Mouse (Mus musculus) thymus, postnatal 25 days (tissue): ENCODE results near the gene Tmem30b.
"Not testable (repeated sequence)": the region's sequence is repeated elsewhere in the genome, so short reads cannot be mapped to it uniquely, and the experiment has no call there.

Experiments used
- DNase-seq: peaks from one replicate; pipeline ENCODE4 v3.0.0; 2022

Tmem30b gene

DNA sequence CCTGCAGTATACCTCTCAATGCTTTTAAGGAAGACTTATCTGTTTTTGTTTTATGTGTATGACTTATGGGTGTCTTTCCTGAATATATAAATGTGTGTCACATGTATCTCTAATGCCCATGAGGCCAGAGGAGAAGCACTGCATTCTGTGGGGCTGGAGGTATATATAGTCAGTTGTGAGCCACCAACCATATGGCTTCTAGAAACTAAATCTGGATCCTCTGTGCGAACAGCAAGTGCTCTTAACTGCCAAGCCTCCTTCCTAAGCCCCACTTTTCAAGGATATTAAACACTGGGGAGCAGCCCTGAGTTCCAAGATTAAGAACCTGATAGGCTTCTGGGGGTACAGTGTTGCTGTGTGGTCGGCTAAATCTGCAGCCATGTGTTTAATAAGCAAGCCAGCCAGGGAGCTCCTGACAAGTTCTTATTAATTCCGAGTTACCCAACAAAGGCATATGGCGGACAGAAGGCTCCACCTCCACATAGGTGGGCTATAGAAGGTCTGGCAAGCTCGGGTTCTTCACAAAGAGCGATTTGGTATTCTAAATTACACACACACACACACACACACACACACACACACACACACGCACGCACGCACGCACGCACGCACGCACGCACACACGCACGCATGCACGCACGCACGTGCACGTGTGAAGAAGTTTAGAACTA lies 12.5 kb upstream of the Tmem30b start:
- DNase-seq, result no peak

DNA sequence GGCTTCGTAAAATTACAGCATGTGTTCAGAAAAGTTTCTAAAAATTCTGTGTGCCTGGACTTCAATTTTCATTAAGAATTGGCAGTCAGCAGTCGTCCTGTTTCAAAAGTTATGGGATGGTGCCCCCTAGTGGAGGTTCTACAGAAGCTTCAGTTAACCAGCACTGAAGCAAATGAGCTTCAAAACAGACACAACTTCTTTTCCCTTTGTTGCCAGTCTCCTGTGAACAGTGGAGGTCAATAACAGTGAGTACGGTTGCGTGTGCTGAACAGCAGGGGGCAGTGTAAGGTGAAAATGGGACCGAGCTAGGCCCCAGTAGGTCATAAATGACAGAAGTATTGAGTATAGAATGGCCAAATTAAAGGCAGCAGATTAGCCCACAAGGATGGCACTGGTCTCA lies 8.0 kb upstream of the Tmem30b start:
- DNase-seq, result peak; percentile 70

DNA sequence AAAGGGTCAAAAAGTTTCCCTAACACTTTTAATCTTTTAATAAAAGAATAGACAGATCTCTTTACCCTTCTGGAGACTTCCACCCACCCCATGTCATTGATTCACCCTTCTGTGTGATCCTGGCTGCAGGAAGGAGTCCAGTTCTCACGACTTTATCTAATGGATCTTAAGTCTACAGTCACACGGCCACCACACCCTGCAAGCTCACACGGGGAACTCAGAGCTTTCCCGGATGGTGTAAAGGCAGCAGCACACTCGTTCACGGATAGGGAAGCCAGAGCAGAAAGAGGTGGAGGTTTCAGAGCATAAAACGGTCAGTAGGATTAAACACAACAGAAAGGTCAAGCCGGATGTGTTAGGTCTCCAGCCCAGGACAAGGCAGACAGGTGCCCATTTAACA lies 2.1 kb upstream of the Tmem30b start:
- DNase-seq, result no peak

DNA sequence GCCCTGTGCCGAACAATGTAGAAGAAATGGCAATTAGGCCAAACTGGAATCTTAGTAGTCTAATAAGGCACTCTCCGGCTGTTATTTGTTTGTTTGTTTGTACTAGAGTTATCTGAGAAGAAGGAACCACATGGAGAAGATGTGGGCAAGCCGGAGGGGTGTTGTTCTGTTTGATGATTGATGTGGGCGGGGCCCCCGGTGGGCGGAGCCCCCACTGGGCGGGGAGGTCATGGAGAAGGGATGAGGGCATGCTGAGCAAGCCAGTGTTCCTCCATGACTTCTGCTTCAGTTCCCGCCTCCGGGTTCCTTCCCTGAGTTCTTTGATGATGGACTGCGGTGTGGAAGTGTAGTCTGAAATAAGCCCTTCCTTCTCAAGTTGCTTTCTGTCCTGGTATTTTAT lies 1.5 kb upstream of the Tmem30b start:
- no peak for DNase-seq

DNA sequence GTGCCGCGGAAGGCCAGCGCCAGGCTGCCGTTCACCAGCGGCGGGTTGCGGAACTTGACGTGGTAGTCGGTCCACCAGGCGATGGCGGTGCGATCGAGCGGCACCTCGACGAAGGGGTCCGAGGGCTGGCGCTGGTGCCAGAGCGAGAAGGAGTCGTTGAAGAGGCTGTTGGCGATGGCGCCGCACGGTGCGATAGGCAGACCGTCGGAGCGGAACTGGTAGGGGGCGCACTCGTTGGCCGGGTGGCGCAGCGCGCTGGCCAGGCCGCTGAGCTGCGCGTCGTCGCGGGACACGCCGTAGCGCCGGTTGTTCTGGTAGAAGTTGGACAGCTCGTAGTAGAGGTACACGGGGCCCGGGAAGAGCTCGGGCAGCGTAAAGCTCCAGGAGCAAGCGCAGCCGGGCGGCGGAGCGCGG lies 513 bp downstream of the Tmem30b start:
- peak; percentile 53 for DNase-seq

DNA sequence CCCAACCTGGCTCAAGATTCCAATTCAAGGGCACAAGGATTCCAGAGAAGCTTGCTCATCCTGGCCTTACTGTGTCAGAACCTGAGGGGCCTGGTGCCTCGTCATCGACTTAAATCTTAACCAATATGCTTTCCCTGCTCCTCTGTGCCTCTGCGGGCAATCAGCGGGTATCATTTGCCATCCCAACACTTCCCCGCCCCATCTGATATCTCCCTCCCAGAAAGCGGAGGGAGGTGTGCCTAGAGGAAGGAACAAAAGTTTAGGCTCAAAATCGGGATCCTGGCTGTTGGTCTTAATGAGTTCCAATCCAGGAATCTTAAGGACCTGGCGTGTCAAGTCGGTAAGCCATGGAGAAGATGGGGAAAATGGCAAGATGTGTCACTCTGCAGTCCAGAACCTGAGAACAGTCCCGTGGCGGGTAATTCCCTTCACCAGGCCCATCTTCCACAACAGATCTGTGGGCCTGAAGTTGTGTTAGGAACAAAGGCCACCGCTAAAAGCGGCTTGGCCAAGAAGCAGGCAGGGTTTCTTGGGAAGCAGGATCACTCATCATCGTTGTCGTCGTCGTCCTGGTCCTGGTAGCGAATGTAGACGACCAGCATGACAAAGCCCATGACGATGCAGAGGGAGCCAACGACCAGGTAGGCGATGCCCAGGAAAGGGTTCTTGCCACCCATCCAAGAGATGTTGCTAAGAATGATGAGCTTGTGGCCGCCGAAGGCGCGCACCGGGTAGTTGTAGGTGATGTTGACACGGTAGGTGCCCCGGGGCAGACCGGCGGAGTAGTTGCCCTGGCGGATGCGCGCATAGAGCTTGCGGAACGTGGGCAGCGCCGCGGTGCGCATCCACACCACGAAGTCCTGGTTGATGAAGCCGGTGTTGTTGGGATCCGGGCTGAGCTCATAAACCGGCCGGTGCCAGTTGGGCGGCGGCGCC lies 1.2 kb downstream of the Tmem30b start:
- DNase-seq, result no peak

DNA sequence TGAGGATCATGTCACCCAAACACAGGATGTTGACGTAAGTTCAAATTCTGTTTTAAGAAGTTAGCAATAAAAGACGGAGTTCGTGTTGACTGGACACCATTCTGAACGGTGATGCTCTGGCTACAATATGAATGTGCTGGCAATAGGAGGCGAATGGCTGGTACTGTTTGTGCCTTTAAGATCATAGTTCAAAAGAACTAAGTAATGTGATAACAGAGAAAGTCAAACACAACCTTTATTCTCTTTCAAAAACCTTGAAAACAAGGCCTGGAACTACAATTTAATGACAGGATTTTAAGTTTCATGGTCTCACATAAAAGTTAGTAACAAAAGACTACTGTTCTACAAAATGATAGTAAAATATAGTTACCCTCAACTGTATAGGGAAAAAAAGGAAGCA lies 3.0 kb downstream of the Tmem30b start:
- DNase-seq, result no peak

DNA sequence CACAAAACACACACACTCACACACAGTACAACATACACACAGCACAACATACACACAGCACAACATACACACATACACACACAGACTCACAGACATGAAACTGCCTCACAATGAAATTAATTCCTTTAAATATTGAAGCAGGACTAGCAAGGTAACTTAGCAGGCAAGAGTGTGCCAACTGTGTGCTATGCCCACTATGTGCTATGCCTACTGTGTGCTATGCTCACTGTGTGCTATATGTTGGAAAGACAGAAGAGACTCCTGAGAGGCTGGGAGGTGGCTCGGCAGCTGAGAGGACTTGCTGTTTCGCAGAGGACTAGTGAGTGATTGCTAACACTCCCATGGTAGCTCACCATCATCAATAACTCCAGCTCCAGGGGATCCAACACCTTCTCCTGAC lies 5.8 kb downstream of the Tmem30b start:
- DNase-seq, result no peak

DNA sequence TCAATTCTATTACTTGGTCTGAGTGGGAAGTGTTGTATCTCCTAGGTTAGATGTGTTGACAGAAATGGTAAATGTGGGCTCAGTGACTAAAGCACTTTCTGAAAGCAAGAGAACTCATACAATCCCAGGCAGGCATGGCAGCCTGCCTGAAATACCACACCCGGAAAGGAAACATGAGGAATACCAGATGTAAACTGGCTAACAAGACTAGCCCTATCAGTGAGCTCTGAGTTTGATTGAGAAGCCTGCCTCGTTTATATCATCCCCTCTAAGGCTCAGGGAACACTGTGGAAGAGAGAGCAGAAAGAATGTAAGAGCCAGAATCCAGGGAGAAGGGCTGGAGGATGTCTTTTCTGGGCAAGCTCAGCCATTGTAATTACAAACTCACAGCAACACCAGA lies 7.0 kb downstream of the Tmem30b start:
- DNase-seq, result no peak

DNA sequence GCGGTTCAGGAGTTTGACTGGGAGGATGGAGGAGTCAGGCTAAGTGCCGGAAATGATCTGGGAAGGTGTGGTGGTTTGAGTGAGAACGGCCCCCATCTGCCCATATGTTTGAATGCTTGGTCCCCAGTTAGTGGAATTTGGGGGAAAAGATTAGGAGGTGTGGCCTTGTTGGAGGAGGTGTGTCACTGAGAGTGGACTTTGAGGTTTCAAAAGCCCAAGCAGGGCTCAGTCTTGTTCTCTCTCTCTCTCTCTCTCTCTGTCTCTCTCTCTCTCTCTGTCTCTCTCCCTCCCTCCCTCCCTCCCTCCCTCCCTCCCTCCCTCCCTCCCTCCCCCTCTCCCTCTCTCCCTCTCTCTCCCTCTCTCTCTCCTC lies 8.1 kb downstream of the Tmem30b start:
- not testable (repeated sequence) for DNase-seq

DNA sequence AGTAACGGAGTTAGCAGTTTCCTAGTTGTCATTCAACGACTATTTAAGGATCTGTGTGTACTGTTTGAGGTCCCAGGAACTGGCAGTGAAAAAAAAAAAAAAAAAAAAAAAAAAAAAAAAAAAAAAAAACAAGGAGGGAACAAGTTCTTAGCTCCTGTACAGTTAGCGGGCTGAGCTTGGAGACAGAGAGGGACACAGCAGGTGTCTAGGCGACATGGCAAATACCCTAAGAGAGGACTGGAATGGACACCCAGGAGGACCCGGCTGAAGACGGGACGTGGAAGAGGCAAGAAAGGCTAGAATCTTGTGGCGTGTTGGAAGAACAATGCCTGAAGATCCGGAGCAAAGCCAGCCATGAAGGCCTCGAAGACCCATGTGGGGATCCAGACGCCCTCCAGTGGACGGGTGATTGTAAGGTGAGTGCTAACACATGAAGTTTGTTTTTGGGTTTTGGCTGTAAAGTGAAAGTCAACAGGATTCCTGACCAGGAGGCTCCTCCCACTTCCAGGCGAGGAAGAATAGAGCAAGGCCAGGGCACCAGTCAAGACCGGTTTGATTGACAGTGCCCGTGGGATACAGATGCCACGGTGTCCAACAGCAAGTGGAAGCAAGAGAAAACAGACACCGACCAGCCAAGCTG lies 8.6 kb downstream of the Tmem30b start:
- peak; percentile 40 for DNase-seq

DNA sequence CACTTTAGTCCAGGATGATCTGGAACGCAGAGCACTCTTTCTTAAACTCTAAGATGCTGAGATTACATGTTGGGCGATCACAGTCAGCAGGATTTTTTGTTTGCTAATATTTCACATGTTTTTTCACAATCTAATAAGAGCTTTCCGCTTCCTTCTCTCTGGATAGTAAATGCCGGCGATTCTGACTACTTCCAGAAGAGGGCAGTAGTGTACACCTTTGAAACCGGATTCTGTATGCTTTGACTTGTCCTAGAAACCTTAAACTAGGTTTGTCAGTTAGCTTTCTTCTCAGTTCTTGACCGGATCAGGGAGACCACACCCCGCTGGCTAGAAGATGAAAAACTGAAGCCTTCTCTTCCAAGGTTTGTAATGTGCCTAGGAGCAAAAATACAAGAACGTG lies 11.6 kb downstream of the Tmem30b start:
- peak; percentile 64 for DNase-seq

DNA sequence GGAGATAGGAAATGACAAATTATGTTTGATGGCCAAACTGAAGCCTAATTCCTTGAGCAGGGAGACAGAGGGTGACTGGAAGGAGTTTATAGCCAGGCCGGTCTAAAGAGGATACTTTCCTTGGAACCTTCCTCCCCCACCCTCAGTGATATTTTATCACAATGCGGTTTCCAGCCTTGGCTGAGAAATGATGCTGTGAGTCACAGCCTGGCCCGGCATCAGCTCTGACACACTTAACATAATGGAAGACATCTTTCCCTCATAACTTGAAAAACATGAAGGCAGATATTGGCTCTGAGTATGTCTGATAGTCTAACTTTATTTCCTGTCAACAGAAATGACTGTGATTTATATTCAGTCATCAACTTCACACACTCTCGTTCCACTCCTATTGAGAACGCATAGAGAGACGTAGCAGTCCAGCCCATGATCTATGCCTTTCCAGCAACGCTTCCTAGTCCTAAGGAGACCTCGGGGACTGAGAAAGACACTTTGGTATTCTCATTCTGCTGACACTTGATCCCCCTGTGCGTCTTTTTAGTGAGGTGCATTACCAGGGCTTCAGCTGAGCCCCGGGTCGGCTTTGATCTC lies 14.2 kb downstream of the Tmem30b start:
- DNase-seq, result no peak

DNA sequence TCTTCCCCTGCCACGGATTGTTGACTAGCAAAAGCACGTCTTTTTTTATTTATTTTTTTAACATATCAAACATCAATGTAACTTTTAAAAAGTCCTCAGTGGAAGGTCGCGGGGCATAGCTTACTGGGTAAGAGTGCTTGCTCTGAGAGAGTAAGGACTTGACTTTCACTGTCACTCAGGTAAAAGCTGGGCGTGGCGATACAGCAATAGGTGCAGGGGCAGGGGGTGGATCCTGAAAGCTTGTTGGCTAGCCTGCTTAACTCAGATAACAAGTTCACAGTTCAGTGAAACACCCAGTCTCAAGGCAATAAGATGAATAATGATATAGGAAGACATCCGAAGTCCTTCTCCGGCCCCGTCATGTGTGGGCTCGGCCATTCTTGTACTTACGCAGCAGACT lies 16.6 kb downstream of the Tmem30b start:
- no peak for DNase-seq

DNA sequence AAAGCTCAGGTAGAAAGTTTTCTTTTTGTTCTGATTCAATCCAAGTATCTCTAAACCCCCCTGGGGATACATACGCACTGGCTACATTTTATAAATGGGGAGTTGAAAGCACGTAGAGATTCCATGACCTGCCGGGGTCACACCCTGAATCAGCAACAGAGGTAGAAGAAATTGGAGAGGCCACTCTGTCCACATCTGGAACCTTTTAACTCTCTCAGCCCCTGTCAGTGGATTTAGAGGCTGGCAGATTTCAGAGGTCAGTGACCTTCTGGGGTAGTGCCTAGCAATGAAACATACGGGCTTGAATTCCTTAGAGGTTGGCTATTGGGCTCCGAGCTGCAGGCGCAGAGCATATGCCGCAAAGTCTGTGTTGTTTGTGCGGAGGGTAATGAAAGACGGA lies 17.1 kb downstream of the Tmem30b start:
- no peak for DNase-seq

DNA sequence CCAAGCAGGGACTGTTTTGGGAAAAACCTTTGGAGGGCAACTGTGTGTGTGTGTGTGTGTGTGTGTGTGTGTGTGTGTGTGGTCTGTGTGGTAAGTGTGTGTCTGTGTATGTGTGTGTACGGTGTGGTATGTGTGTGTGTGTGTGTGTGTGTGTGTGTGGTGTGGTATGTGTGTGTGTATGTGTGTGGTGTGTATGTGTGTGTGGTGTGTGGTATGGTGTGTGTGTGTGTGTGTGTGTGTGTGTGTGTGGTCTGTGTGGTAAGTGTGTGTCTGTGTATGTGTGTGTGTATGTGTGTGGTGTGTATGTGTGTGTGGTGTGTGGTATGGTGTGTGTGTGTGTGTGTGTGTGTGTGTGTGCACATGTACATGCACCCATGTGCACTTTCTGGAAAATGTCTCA lies 18.1 kb downstream of the Tmem30b start:
- not testable (repeated sequence) for DNase-seq

DNA sequence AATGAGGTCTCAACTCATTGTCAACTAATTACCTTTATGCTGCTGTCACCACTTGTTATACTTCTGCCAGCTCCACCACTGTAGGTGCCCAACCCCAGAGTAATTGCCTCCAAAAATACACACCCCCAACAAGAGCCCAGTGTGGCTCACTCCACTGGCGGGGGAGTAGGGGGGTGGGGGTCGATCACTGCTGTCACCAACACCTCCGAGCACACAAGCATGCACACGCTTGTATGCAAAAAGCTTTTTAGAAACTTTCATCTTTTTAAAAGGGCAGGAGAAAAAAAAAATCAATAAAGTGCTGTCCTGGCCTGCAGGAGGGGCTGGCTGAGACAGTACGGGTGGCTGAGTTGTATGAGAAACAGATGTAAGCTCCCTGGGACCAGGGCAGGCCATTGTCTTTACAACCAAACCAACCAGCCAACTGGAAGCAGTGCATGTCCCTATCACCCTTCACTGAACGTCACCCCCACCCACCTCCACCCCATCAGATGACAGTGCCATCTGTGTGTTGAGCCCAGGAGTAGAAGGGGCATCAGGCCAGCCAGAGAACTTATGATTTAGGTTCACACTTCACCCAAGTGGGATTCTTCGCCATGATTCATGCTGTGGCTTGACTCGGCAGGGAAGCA lies 20.8 kb downstream of the Tmem30b start:
- no peak for DNase-seq

DNA sequence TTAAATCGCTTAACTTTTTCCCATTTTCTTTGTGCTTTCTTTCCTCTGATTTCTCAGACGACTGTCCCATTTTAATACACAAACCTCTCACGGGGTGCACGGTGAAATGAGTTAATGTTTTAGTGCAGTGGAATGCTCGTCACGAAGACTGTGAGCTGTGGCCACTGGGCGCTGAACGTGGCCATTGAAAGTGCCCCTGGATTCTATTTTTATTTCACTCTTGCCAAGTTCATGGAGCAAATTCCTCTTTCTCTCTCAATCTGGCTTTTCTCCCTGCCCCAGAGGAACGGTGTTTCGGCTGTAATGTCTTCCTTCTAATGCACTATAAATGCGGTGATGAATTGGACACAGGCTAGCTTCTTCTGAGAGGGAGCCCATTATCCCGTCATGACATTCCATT lies 23.1 kb downstream of the Tmem30b start:
- DNase-seq, result no peak

DNA sequence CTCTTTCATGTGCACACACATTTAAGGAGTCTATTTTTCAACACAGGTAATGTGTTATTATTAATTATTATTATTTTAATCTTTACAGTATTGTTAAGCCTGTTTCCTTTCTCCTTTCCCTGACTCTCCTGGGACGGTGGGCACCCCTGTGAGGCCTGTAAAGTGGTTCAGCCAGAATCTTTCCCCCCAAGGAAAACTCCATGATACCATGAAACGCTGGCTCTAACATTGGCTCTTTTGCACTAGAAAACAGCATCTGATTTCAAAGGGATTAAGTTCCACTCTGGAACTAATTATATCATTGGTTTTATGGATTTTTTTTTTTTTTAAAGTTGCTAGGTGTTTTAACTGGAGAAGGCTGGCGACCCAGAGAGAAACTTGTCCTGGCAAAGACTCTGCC lies 24.2 kb downstream of the Tmem30b start:
- no peak for DNase-seq

DNA sequence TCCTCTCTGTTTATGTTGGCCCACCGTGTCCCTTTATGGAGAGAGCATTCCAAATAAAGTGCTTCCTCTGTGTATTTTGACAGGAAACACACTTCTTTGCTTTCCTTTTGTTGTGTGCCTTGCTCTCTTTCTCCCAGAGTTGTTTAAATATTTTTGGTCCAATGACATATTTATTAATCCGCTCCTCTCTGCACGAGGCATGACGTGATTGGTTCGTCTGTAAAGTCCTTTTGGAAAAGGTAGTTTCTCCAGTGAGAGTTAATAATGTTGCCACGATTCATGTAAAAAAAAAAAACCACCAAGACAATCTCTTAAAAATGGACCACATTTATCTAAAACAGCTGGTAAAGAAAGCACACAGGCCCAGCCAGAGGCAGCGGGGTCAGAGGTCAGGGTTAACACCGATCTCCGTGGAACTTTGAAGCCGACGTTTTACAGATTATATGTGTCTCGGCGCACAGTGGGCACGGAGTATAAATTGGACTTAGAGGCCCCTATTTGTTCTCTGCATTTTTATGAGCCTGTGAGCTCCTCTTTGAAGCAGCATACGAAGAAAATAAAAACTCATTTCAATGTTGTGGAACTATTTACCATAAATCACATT lies 24.9 kb downstream of the Tmem30b start:
- no peak for DNase-seq

DNA sequence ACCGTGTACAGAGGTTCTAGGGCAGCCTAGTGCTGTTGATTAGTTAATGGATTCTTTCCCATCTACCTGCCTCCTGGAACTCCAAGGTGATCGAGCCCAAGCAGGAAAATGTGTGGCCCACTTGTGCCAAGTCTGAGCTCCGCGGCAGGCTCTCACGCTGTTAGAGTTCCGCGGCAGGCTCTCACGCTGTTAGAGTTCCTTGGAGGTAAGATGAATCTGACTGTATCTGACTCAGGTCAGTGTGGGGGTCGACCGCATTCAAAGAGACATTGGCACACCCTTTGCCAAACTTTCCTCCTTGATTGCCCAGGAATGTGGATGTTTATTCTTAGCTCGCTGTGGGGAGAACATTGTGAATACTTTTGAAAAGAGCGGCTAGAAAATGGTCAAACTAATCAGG lies 28.4 kb downstream of the Tmem30b start:
- DNase-seq, result no peak

DNA sequence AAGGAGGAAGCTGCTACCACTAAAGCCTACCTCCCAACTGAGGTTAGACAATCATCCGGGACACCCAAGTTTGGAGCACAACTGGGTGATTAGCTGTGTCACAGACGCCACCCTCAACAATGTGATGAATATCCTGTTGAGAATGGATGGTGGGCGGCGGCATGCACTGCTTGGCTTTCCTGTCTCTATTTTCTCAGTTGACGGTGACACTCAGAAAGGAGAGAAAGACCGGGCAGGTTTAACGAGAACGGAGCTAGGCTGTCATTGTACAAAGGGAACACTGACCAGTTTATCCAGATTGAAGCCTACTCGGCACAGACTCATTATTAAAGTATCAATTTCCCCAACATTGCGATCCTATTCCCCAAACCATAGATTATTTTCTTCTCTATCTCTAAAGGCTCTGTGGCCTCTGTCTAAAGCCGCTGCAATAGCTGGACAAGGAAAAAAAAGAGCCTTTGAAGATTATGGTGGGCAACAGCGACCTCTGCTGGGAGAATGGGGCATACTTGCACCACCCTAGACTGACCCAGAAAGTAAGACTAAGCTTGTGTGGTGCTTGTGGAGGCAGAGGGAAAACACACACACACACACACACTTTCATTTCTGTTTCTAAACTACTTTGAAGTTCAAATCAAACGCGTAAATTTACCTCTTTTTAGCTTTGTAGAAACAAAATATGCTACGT lies 29.0 kb downstream of the Tmem30b start:
- peak; percentile 63 for DNase-seq
